Mouse (Mus musculus) midbrain, embryonic 12.5 days (tissue): ENCODE measurements around the gene Kif26b. TPM values are rescaled to one million over a fixed set of nuclear protein-coding genes. Genes with fewer than 3 reads are reported as not detected.
A peak's percentile ranks its signal among the peaks of the same experiment; 100 is the strongest.

Source experiments
- ATAC-seq: fragments of 200-750 bp; cut with Nextera tagmentation; 2 replicates; pipeline ENCODE4 v1.8.0; 2017; ENCODE audit warnings: low read depth, moderate TSS enrichment, moderate library complexity; ENCODE audit not compliant: low FRiP score
- H3K27ac ChIP-seq: fragments of 300-500 bp; sonication (generic); replicated peaks from 2 replicates; pipeline ENCODE4 v1.5.1; 2016; ENCODE audit warnings: mild to moderate bottlenecking
- H3K27me3 ChIP-seq: fragments of 300-500 bp; sonication (generic); 2 replicates; pipeline ENCODE4 v1.6.1; 2016; ENCODE audit warnings: mild to moderate bottlenecking
- H3K36me3 ChIP-seq: fragments of 300-500 bp; sonication (generic); 2 replicates; pipeline ENCODE4 v1.6.1; 2016
- H3K4me1 ChIP-seq: fragments of 300-500 bp; sonication (generic); 2 replicates; pipeline ENCODE4 v1.6.1; 2016
- H3K4me2 ChIP-seq: fragments of 300-500 bp; sonication (generic); replicated peaks from 2 replicates; pipeline ENCODE4 v1.6.1; 2016; ENCODE audit warnings: mild to moderate bottlenecking, moderate library complexity
- H3K4me3 ChIP-seq: fragments of 300-500 bp; sonication (generic); 2 replicates; pipeline ENCODE4 v1.5.1; 2016; ENCODE audit warnings: mild to moderate bottlenecking
- H3K9ac ChIP-seq: fragments of 300-500 bp; sonication (generic); replicated peaks from 2 replicates; pipeline ENCODE4 v1.6.1; 2016; ENCODE audit warnings: mild to moderate bottlenecking, moderate library complexity
- H3K9me3 ChIP-seq: fragments of 300-500 bp; sonication (generic); 2 replicates; pipeline ENCODE4 v1.6.1; 2016; ENCODE audit warnings: mild to moderate bottlenecking
- WGBS: fragments of 180-500 bp; shearing (Covaris S2); methylation state at CpG from one replicate; pipeline ENCODE4 v1.1.7; 2016; 5-methylcytosine and 5-hydroxymethylcytosine counted together
- polyA plus RNA-seq: library from polyadenylated mRNA; unstranded; fragments of >200 nt; fragmentation: Nextera tagmentation; extraction: Ambion mirVana; gene quantifications from 2 replicates; pipeline ENCODE4 v1.2.1, GENCODE M21; 2016

Kif26b gene
- polyA plus RNA-seq, 1 experiment from 2014 or later, result 8.8 TPM

DNA sequence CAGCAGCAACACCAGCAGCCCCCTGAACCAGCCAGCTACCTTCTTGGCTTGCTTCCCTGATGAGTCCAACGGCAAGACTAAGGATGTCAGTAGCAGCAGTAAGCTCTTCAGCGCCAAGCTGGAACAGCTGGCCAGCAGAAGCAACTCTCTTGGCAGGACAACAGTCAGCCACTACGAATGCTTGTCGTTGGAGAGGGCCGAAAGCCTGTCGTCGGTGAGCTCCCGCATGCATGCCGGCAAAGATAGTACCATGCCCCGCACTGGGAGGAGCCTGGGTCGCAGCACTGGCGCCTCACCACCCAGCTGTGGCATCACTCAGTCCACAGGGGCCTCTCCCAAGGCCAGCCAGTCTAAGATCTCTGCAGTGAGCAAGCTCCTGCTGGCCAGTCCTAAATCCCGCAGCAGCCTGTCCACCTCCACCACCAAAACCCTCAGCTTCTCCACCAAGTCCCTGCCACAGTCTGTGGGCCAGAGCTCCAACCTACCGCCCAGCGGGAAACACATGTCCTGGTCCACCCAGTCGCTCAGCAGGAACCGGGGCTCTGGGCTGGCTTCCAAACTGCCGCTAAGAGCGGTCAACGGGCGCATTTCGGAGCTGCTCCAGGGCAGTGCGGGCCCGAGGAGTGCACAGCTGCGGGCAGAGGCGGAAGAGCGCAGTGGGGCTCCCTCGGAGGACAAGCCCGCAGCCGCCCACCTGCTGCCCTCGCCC is 388.4 kb downstream of the Kif26b start:
- peak; percentile 16; the same call in 1 of the 2 replicates for ATAC-seq
- no peaks in the 10 kb centered on the region for H3K9me3 ChIP-seq
- WGBS, result 53% methylated on average over 31 of the region's 31 CpGs
- H3K4me3 ChIP-seq, result peak overlapping the region; percentile 6; the same call in 1 of the 2 replicates
- H3K27me3 ChIP-seq, result peaks cover 37% of the 10 kb centered on the region
- H3K27ac ChIP-seq, result no peak overlapping the region
- peaks cover 17% of the 10 kb centered on the region for H3K4me1 ChIP-seq
- no peak overlapping the region for H3K9ac ChIP-seq
- no peaks in the 10 kb centered on the region for H3K36me3 ChIP-seq
- H3K4me2 ChIP-seq, result peak overlapping the region; percentile 40

DNA sequence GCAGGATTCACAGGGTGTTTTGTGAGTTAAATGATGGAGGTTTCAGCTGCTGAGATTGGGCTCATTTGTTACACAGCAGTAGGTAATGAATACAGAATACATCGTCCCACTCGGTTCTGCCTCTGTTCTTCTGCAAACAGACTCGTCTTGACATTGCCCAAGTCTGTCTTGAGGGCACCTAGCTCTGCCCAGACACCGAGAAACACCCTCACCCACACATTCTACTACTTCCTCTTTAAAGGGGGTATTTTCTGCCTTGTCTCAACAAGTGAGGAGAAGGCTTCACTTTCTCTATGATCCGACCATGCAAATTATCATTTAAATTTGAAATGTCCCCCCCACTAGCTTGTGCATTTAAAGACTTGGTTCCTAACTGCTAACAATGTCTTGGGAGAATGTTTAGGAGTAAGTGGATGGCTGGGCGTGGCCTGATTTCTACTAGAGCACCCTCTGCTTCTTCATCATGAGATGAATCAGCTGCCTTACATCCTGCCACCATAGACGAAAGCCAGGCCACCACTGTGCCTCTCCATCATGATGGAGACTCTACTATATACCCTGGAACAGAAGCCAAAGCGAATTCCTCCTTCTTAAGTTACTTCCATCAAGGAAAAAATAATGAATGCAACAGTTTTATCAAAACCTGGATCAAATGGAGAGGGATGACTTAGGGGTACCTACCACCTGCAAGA is 395.7 kb downstream of the Kif26b start:
- no peak overlapping the region for H3K4me3 ChIP-seq
- no peak overlapping the region for H3K9ac ChIP-seq
- WGBS, result 86% methylated on average over 8 of the region's 8 CpGs
- no peak overlapping the region for H3K4me2 ChIP-seq
- no peaks in the 10 kb centered on the region for H3K4me1 ChIP-seq
- H3K27me3 ChIP-seq, result no peaks in the 10 kb centered on the region
- no peak overlapping the region for H3K27ac ChIP-seq
- no peaks in the 10 kb centered on the region for H3K9me3 ChIP-seq
- no peak for ATAC-seq
- no peaks in the 10 kb centered on the region for H3K36me3 ChIP-seq

DNA sequence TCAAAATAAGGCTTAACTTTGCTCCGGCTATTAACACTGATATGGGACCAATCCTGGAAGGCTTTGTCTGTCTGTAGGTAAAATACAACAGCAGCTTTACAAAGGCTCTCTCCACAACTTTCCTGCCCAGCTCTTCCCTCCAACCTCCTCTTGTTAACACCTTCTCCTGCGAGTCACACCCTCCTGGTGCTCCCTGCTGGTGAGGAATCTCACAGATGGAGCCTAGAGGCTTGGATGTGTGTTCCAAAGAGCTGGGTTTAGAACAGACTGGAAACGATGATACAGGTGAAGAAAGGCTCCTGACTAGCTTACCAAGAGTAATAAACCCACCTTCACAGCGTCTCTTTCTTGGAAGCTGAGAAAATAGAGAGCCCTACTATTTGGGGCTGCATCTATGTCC is 400.6 kb downstream of the Kif26b start:
- no peak for ATAC-seq
- no peak overlapping the region for H3K4me3 ChIP-seq
- H3K9ac ChIP-seq, result no peak overlapping the region
- no peaks in the 10 kb centered on the region for H3K36me3 ChIP-seq
- no peak overlapping the region for H3K27ac ChIP-seq
- no peaks in the 10 kb centered on the region for H3K27me3 ChIP-seq
- 75% methylated on average over 4 of the region's 4 CpGs for WGBS
- H3K4me2 ChIP-seq, result no peak overlapping the region
- no peaks in the 10 kb centered on the region for H3K9me3 ChIP-seq
- no peaks in the 10 kb centered on the region for H3K4me1 ChIP-seq

DNA sequence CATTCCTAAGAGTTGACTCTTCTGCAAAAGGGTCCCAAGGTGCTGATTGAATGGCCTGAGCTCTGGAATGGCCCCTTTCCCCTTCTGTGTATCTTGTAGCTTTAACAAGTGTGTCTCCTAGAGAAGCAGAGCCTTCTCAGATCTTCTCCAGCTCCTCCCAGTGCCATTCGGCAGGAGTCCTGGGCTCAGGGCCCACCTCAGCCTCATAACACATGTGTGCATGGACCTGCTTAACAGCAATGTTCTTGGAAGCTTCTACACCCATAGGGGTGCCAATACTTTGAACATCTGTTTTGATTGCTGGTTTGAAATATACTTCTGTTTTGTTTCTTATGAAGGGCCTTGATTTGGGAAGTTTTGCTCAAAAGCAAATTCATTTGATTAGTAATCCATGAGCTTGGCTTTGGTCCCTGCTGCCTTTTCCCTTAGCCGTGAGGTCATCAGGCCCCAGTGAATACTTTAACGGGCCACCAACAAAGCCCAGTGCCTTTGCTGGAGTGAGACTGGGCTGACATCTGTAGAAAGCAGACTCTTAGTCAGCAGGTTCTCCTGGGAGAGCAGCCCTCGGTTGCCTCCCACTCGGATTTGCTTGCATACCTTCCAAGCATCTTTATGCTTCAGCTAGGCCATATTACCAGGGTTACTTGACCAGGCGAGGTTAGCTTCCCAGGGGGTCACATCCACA is 405.2 kb downstream of the Kif26b start:
- Histone ChIP-seq H3K9ac (no peak overlapping the region), H3K9me3 (no peaks in the 10 kb centered on the region), H3K4me1 (peaks cover 7% of the 10 kb centered on the region; the same call in 1 of the 2 replicates), H3K27me3 (no peaks in the 10 kb centered on the region), H3K27ac (no peak overlapping the region), H3K4me2 (no peak overlapping the region), H3K4me3 (no peak overlapping the region), H3K36me3 (no peaks in the 10 kb centered on the region)
- no peak for ATAC-seq
- WGBS, result 86% methylated on average over 6 of the region's 6 CpGs

DNA sequence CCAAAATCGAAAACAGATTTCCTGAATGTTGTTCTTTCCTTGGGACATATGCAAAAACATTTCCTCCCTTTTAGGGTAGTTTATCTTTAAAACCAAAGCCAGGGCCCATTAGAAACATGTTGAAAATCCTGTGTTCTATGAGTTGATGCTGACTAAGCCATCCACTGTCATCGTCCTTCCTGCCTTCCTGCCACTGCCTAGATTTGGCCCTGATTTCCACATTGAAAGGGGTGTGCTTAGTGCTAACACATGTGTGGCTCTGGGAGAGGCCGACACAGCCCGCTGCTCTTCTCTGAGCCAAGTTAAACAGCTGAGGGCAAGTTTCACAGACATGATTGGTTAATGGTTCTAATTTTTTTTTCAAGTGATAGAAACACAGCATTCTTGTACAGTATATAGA is 407.5 kb downstream of the Kif26b start:
- H3K9me3 ChIP-seq, result no peaks in the 10 kb centered on the region
- no peak overlapping the region for H3K4me2 ChIP-seq
- H3K36me3 ChIP-seq, result no peaks in the 10 kb centered on the region
- no peak for ATAC-seq
- H3K4me1 ChIP-seq, result peaks cover 7% of the 10 kb centered on the region; the same call in 1 of the 2 replicates
- no peak overlapping the region for H3K4me3 ChIP-seq
- no peak overlapping the region for H3K9ac ChIP-seq
- WGBS, result 73% methylated on average over 4 of the region's 4 CpGs
- H3K27ac ChIP-seq, result no peak overlapping the region
- no peaks in the 10 kb centered on the region for H3K27me3 ChIP-seq

DNA sequence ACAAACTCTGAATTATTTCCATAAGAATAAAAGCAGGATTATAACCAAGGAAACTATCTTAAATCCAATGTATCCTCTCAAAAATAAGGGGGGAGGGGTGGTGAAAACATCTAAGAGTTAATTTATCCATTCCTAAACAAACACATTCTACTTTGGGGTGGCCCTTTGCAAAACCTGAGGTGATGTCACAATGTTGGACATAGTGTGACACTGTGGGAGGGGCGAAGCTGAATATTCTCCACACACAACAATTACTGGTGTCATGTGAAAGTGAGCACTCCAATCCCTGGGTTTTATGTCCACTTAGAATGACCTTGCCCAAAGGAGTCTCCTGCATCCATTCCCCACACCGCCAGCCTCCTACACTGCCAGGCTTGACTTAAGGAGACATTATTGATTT is 408.1 kb downstream of the Kif26b start:
- H3K36me3 ChIP-seq, result no peaks in the 10 kb centered on the region
- no peak overlapping the region for H3K27ac ChIP-seq
- no peak overlapping the region for H3K4me3 ChIP-seq
- WGBS, result 84% methylated on average over 2 of the region's 2 CpGs
- ATAC-seq, result no peak
- H3K4me1 ChIP-seq, result peaks cover 7% of the 10 kb centered on the region; the same call in 1 of the 2 replicates
- H3K4me2 ChIP-seq, result no peak overlapping the region
- H3K27me3 ChIP-seq, result no peaks in the 10 kb centered on the region
- no peaks in the 10 kb centered on the region for H3K9me3 ChIP-seq
- H3K9ac ChIP-seq, result no peak overlapping the region

DNA sequence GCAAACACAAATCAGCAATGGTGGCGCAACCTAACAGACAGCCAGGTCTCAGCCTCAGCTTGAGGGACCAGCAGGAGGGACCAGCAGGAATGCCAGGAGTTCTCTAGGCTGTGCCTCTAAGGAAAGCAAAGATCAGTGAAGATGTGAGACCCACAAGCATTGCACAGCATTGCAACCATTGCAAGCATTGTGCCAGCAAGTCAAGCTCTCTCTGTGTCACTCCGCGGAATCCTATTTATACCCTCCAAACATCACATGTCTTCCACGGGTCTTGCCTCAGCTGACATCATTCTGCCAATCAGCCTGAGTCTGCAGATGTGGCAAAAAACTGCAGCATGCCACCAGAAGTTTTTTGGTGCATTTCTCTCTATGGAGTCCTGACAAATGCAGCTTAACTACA is 411.4 kb downstream of the Kif26b start:
- Histone ChIP-seq H3K27me3 (no peaks in the 10 kb centered on the region), H3K4me1 (peaks cover 15% of the 10 kb centered on the region; the same call in 1 of the 2 replicates), H3K4me3 (no peak overlapping the region), H3K36me3 (no peaks in the 10 kb centered on the region), H3K27ac (no peak overlapping the region), H3K9me3 (no peaks in the 10 kb centered on the region), H3K4me2 (no peak overlapping the region), H3K9ac (no peak overlapping the region)
- WGBS, result 82% methylated on average over 4 of the region's 4 CpGs
- ATAC-seq, result no peak

DNA sequence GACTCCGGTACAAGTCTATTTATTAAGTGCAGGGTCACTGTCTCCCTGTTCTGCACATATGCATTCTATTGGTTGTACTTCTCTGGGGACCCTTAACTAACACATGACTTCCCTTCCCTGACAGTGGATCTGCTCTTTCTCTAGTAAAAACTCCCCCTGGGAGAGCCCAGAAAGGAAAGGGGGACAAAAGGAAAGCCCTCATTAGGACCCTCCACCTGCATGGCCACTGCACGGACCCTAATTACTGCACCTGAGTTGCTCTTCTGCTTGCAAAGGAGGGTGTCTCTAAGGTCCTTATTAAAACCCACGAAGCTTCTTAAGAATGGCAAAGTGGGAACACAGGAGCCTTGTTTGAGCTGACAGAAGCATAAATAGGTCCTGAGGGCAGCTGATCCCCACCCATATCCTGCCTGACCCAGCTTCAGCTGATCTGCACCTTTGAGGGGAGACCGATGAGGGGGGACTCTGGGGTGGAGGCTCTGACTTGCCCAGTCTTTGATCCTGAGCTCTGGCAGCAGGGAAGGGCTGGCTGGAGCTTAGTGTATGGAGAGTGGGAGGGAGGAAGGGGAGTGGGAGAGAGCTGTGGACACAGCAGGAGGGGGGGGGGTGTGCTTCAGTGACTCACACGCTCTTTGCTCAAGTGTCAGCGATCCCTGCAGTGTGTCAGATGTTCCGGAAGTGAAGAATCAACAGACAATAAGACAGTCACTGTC is 413.5 kb downstream of the Kif26b start:
- peak overlapping the region; percentile 68 for H3K27ac ChIP-seq
- no peaks in the 10 kb centered on the region for H3K36me3 ChIP-seq
- no peak overlapping the region for H3K4me3 ChIP-seq
- peak; percentile 88 for ATAC-seq
- H3K4me1 ChIP-seq, result peaks cover 12% of the 10 kb centered on the region; the same call in 1 of the 2 replicates
- no peaks in the 10 kb centered on the region for H3K9me3 ChIP-seq
- WGBS, result 39% methylated on average over 7 of the region's 7 CpGs
- no peak overlapping the region for H3K4me2 ChIP-seq
- no peak overlapping the region for H3K9ac ChIP-seq
- H3K27me3 ChIP-seq, result no peaks in the 10 kb centered on the region

DNA sequence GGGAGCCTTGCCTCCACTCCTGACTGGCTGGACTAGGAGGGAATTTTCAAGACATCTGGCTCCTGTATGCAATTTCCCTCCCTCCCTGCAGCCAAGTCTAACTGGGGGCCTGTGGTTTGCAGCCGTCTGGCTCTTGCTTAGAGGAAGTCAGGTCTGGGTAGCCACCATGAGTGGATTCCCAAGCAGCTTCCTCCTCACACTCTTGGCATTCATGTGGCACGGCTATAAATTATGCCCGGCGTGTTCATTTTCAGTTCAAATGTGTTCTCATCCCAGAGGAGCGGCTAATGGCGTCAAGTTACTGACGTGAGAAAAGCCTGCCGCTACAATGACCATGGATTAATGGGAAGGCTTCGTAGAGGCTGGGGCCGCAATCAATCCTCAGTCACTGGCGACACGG is 424.0 kb downstream of the Kif26b start:
- Histone ChIP-seq H3K4me2 (no peak overlapping the region), H3K4me3 (no peak overlapping the region), H3K4me1 (no peaks in the 10 kb centered on the region), H3K36me3 (no peaks in the 10 kb centered on the region), H3K9me3 (peaks cover 6% of the 10 kb centered on the region; the same call in 1 of the 2 replicates), H3K27me3 (no peaks in the 10 kb centered on the region), H3K9ac (no peak overlapping the region), H3K27ac (0 out of 2 replicates have a peak overlapping the region, but pooled peaks have one; percentile 10)
- WGBS, result 78% methylated on average over 12 of the region's 12 CpGs
- ATAC-seq, result no peak

DNA sequence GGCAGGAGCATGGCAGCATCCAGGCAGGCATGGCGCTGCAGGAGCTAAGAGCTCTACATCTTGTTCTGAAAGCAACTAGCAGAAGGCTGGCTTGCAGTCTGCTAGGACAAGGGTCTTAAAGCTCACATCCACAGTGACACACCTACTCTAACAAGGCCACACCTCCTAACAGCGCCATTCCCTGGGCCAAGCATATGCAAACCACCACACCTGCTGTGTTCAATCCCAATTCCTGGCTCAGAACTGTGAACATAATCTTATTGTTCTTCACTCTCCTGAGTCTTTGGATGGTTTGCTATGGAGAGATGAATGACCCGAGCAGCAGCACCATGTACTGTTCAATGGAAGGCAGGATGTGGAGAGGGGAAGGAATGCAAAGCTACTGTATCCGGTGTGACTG is 429.7 kb downstream of the Kif26b start:
- H3K4me1 ChIP-seq, result peaks cover 8% of the 10 kb centered on the region
- H3K9ac ChIP-seq, result no peak overlapping the region
- ATAC-seq, result no peak
- H3K27ac ChIP-seq, result no peak overlapping the region
- 87% methylated on average over 4 of the region's 4 CpGs for WGBS
- no peak overlapping the region for H3K4me3 ChIP-seq
- H3K27me3 ChIP-seq, result no peaks in the 10 kb centered on the region
- H3K36me3 ChIP-seq, result no peaks in the 10 kb centered on the region
- H3K9me3 ChIP-seq, result no peaks in the 10 kb centered on the region
- no peak overlapping the region for H3K4me2 ChIP-seq

DNA sequence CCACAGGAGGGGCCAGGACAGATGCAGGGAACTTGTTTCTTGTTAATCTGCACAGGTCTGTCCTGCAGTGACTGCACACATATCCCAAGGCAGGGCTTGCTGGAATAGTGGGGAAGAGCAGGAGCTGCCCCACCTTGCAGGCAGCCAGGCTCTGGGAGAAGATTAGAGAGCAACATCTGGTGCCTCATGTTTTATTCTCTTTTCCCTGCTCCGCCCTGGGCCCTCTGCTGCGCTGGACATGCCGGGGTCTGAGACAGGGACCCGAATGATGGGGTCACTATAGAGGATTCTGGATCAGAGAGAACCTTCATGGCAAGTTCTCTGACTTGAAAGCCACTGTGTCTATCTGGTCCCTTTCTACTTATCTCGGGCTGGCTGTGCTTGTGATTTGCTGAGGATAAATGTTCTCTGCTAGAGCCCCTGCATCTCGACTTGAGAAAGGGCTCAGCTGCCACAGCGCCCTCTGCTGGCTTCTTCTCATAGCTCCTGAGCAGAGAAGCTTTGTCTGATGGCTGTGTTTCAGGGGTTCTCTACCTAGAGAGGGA is 431.2 kb downstream of the Kif26b start:
- WGBS, result 37% methylated on average over 7 of the region's 7 CpGs

More for the DNA sequence above, 431.2 kb downstream of the Kif26b start:
- Histone ChIP-seq H3K9me3 (no peaks in the 10 kb centered on the region), H3K9ac (no peak overlapping the region), H3K36me3 (no peaks in the 10 kb centered on the region), H3K4me3 (no peak overlapping the region), H3K4me1 (peaks cover 8% of the 10 kb centered on the region), H3K27me3 (no peaks in the 10 kb centered on the region), H3K4me2 (no peak overlapping the region), H3K27ac (0 out of 2 replicates have a peak overlapping the region, but pooled peaks have one; percentile 22)
- ATAC-seq, result peak; percentile 70
